Mouse (Mus musculus) liver, adult (tissue): ENCODE measurements at regions not wholly inside any gene's neighbourhood (a gene's known extent, or its start where the extent isn't known, plus 50 kb on each side); places are given as distances from the start of the nearest gene placed in this dataset.

Source experiments
- GATA4 ChIP-seq: IDR thresholded peaks from 2 replicates; pipeline ENCODE4 v1.6.1; 2014; ENCODE audit warnings: mild to moderate bottlenecking, low read length; ENCODE audit not compliant: insufficient replicate concordance

DNA sequence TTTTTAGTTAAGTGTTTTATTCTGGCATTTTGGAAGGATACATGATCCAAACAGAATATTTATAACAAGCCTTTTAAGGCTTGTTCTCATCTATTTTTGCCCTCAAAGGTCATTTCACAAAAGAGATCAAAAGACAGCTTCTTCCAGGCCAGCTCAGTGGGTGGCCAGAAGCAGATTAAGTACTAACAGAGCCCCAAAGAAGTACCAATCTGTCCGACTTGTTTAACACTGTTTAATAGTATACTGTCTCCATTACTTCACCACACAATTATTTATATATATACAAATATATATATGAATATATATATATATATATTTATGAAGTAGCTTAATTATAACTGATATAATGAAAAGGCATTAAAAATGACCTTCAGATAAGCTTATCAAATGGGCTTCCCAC, 284.7 kb upstream of the Zic4 start:
- TF ChIP-seq GATA4 = no peak

DNA sequence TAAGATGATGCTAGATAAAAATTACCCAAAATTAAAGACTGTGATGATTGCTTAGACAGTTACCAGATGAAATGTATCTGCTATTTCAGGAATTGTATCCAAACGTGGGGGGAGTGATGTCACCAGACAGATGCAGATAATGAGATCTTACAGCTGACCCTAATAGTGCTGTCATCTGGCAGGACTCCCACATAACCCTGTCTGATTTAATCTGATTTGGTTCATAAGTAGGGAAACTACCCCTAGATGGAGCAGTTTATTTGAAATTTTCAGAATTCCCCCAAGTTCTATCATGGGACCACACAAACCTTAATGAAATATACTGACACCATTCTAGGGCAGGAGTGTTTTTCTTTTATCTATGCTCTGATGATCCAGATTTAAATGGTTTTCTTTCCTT, 278.4 kb upstream of the Zic4 start:
- no peak for TF ChIP-seq GATA4

DNA sequence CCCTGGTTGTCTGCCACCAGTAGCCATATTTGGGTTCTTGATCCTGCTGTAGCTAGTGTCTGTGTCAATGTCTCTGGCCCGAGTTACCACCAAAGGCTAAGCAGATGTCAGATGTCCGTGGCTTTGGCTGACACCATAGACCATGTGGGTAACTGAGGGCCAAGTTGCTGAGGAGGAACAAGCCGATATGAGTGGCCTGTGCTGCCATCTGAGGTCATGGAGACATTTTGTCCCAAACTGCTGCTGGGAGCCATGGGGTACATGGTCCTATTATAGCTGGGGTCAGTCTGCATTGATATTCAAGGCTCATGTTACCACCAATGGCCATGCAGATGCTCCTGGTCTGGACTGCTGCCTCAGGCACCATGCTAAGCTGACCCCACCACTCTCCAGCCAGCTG, 276.3 kb upstream of the Zic4 start:
- TF ChIP-seq GATA4 = no peak

DNA sequence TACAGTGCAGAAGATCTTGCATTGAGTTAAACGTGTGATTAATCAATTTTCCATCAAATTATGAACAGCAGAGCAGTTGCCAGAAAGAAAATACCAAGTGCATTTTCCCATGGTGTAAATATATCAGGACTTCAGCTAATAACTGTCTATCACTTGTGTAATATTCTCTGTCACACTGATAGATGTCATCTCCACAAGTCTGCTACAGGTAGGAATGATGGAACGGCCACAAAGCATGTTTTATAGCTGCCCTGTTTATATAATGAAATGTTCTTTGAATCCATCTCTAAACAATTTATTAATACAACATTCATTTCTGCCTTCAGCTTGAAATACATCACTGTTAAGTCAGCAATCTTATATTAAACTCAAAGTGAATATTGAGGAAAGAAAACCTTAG, 272.9 kb upstream of the Zic4 start:
- TF ChIP-seq GATA4 = no peak

DNA sequence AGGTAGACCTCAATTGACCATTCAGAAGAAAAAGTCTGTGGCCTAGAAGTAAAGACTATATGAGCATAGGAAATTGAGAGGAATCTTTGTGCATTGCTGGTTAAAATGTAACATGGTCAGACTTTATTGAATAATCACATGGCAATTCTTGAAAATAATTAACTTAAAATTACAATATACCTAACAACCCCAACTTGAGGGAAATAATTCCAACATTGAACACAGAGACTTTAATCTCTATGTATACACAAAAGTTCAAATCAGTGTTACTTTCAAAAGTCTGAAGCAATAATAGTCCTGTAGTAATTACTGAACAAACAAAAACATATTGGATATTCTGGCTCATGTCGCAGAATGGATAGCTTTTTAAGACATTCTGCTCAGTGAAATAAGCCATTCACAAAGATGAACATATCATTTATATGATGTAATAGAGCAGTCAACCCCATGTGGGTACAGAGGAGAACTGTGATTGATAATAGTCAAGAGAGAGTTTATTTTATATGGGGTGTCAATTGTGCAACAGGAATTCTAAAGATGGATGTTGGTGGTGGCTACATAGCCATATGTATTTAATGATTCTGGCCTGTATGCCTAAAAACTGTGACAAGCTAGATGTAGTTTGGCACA, 270.7 kb upstream of the Zic4 start:
- TF ChIP-seq GATA4 = no peak

DNA sequence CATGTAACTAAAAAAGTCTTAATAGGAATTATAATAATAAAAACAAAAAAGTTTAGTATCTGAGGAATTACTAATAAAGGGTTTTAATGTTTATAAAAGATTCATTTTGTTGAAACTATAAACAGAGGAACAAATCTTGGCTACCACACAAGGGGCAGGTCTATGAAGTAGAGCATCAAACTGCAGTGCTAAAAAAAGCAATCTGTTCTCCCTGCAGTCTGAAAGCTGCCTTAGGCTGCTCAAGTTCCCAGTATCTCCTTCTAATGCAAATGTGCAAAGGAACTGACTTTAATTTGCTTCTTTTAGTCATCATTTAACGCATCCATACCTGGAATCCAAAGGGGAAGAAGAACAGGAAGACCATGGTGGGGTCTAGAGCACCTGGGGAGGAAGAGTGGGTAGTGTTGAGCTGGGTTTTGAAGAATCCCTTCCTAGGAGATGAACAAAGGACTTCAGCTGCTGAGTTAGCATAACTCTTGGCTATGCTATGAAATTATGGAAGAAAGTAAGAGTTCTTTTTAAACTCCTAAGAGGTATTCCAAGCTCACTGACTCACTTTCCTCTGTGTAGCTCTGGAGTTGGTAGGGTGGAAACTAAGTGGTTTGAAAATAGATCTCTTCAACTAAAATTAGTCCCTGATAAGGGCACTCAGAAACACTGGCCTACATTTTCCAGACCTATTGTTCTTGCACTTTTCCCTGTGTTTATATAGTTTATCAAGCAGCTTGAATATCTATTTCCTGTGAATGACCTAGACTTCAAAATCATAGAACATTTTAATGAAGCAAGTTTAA, 260.4 kb upstream of the Zic4 start:
- TF ChIP-seq GATA4 = no peak

DNA sequence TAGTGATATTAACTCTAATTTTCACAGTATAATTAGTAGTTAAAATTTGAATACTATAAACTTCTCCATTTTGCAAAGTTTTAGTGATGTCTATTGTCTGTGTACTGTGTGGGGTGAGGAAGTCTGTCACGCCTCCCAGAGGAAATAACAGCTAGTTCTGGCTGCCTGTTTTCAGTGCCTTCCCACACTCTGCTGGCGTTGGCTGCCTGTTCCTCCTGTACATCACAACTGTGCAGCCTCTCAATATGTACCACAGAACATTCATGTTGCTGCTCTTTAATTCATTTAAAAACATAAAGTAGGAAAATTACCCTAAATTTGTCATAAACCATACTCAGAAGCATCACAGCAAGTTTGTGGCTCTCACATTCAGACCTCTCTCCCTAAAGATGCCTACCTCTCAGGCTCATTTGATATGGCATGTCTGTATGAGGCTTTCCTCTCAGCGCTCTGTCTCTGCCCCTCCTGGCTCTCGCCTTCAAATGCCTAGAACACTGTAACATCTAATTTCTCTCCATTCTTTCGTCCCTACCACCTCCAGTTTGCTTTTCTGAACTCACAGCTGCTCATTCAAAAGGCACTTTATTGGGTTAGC, 239.7 kb upstream of the Zic4 start:
- TF ChIP-seq GATA4 = no peak

DNA sequence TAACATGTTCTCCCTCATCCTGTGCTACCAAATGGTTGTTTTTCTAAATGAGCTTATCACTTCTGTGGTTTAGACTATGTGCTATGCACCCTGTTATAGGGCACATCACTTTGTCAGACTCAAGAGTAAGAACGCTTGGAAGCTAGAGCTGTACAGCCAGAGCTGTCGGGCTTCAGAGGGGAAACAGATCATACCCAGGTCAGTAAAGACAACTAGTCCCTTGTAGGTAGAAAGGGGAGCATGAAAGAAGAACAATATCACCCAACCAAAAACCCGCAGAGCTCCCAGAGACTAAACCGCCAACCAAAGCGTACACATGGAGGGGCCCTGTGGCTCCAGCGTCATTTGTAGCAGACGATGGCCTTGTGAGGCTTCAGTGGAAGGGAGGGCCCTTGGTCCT, 239.0 kb upstream of the Zic4 start:
- no peak for TF ChIP-seq GATA4

DNA sequence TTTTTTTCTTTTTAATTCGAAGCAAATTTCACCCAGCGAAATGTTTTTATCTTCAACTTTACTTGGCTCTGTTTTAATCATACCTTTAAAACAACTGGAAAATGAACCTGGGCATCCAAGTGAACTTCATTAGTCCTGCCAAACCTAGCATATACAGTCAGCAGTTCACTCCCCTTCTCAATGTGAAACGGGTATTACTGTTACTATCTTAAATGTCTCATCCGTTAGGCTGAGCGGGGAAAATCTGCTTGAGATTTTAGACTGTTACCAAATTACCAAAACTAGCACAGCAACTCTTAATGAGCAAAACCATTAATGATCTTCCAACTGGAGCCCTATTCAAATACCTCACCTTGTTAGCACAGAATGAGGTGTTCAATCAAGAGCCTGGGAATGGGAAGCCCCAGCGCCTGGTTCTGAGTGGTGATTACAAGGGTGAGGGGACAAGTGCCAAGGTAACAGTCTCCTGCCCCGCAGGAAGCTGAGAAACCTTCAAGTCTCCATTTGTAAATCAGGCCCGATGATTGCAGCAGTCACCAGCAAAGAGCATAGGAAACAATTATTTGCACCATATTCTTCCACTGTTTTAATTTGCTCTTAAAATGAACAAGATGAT, 235.5 kb upstream of the Zic4 start:
- TF ChIP-seq GATA4 = no peak

DNA sequence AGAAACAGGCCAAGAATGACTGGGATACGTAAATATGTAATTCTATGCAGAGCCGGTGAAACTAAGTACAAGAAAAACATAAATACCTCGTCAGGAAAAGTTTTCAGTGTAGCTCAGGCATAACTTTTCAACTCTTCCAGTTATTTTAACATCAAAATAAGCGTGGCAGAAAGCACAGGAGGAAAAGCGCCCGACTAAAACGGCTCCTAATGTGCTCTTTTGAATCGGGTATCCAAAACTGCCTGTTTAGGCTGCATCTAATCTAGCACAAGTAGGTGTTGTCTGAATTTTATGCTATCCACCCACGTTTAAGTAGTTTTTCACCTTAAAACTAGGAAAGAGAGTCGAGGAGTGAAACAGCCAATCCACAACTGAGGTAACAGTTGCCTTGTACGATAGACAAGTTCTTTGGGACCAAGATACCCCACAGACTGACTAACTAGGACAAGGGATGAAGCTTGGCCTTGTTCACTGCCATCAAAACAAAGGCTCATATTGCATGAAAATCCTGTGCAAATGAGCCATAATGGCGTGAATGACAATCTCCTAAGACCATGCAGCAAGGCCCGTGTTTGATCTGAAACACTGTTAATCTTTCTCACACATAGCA, 232.0 kb upstream of the Zic4 start:
- no peak for TF ChIP-seq GATA4

DNA sequence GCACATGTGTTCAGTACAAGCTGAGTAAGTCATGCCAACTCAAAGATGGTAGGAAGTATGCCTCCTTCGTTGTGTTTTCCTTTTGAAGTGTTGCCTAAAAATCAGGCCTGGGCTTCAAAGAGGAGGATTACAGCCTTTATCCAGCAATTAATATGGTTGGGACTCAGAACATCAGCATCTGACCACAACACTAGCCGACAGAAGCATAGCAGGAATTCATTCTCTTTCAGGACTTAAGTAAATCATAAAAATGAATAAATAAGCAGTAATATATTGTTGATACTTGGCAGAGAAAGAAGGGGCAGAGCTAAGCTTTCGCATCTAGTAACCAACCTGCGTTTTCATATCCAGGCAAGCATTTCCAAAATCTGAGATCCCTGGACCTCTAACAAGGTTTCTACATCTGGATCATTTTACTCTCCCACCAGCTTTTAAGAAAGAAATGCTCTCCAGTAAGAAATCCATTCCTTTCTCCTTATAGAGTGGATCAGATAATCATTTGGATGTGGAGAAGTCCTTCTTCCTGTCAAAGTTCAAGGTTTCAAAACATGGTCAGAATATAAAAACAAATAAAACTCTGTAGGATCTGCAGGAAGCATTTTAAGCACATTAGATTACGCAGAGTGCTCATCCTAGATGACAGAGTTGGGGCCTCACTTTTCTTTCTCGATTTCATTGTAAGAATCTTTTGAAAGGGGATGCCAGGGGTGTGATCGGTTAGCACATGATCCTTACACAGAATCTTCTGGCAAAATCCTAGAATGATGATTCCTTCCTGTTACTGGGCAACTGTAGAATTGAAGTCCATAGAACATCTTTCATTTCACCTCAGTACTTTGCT, 230.6 kb upstream of the Zic4 start:
- no peak for TF ChIP-seq GATA4

DNA sequence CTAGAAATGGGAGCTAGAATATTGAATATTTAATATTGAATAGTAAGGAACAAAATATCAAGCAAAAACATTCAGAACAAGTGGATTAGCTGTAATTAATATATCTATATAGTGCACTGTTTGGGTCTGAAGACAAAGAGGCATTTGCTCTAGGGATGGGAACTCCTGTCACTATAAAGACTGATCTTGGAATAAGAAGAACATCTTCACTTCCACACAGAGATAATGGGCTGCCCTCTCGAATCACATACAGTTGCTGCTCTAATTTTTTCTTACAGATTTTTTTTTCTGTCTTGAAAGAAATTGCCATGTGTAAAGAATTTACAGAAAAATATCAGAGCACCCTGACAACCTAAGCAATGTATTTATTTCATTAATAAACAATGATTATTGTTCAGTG, 229.7 kb upstream of the Zic4 start:
- no peak for TF ChIP-seq GATA4

DNA sequence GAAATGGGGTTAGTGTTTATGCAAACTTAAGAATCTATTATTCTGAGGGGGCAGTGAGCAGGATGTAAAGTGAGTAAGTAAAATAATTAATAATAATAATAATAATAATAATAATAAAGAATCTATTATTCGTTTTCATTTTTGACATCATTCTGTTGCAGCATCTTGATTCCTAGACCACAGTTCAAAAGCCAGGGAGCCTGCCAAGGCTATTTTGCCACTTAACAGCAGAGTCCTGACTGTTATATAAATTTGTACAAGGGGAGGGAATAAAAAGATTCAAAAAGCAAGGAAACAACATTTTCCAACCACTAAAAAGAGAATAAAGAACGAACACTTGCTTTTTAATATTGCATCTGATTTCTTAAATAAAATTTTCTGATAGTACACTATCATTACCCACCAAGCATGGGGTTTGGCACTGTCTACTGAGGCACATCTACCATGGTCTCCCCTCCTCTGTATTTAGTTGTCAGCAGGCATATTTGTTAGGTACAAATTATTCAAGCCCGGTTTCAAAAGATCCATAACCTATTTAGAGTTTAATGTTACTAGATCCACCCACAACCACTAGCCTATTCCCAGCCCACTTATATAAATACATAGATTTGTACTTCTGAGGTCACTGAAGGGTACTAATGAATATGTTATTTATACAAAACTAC, 228.8 kb upstream of the Zic4 start:
- no peak for TF ChIP-seq GATA4

DNA sequence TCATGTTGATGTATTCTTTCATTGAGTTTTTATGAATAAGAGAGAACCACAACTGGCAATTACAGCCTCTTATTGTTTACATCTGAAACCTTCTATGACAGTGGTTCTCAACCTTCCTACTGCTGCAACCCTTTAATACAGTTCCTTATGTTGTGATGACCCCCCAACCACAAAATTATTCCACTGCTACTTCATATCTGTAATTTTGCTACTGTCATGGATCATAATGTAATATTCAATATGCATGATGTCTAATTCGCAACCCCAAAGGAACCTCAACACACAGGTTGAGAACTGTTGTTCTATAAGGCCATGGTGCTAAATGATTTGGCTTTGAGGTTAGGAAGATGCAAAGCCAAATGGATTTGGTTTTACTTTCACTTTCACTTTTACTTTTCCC, 227.9 kb upstream of the Zic4 start:
- no peak for TF ChIP-seq GATA4
